Mouse (Mus musculus) common myeloid progenitor, adult 5-6 weeks (primary cell): ENCODE data around the gene Cxcl16. TPM values are rescaled to one million over a fixed set of nuclear protein-coding genes. Genes with fewer than 3 reads are reported as not detected.
"Not testable (repeated sequence)": the region's sequence is repeated elsewhere in the genome, so short reads cannot be mapped to it uniquely, and the experiment has no call there.

Source experiments
- ATAC-seq: replicated peaks from 2 replicates; pipeline ENCODE4 v1.8.0; 2016; ENCODE audit warnings: low read depth, mild to moderate bottlenecking, moderate TSS enrichment, inconsistent platforms; ENCODE audit not compliant: poor library complexity, severe bottlenecking
- total RNA-seq: library from RNA; stranded (forward); fragments of 200-1000, 187-1606 nt; gene quantifications from 2 replicates; pipeline ENCODE4 v1.2.3, GENCODE M21; 2017

The Cxcl16 gene
- total RNA-seq, result not detected in 2 replicates

DNA sequence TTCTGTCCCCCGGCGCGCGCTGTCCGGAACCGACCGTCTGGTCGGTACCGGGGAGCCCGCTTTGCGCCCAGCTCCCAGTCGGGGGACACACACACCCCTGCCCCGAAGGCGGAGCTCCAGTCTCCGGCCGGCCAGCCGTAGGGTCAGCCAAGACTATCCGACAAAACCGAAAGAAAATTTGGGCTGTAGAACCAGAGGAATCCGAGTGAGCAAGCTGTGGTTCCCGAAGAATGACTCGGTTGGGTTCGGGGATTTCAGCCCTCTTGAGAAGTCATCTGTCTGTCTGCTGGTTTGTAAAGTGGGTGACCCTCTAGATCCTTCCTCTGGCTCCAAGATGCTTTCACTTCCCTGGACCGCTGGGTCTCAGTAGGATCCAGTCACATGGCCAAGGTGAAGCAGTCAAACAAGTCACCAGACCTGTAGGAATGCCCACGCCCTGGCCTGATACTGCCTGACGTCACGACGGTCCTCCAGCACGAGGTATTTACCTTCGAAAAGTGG is at the start of gene Cxcl16:
Gene Cxcl16, minus strand, starts transcription at position 384 of the 501 bp plus-strand sequence.
- peak; percentile 44 for ATAC-seq

DNA sequence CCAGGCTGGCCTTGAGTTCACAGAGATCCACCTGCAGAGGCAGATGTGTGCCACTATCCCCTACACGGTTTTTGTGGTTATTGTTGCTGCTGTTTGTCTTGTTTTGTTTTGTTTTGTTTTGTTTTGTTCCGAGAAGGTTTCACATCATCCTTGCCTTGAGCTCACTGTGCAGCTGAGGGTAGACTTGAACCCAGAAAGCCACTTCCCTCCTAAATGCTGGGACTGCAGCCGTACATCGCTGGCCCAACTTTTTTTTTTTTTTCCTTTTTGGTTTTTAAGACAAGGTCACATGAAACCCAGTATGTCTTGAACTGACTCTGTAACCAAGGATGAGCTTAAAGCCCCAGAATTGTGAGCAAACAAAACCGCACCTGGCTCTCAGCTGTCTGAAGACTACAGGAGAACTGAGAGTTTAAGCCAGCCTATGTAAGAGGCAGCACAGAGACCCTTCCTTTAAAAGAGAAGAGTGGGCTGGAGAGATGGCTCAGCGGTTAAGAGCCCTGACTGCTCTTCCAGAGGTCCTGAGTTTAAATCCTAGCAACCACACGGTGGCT is 47.3 kb upstream of the Cxcl16 start:
- no peak for ATAC-seq

DNA sequence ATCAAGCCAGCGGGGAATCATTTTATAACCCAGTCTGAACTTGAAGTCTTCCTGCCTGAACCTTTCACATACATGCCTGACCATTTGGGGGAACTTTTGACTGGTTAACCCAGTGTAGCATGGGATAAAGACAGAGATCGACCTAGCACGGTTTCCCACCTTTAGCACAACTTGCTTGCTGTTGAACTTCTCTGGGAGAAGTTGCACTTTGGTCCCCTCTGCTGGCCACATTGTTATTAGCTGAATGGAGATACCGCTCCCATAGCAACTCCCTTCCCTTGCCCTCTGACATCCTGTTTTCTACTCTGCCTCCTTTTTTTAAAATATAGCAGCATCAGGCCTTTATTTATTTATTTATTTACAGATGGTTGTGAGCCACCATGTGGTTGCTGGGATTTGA is 46.6 kb upstream of the Cxcl16 start:
- ATAC-seq, result peak; percentile 83

DNA sequence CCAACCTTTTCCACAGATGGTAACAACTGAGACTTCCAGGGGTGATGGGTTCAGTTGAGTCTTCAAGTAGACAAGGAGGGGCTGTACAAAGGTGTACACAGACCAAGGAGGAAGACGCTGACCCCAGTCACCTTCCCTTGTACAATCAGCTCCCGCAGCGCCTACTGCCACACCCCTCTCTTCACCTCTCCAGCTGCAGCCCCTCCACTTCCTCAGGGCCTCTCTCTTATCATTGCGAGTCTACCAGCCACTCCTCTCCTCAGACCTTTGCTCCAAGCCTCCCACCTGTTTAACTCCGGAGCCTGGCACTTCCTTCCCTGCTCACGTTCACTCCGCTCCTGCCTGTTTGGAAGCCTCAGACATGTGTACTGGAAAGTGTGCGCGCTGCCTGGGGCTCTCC is 45.2 kb upstream of the Cxcl16 start, which contains the start of gene Tm4sf5:
Gene Tm4sf5, plus strand, starts transcription at position 275 of the 400 bp plus-strand sequence.
- ATAC-seq, result no peak

DNA sequence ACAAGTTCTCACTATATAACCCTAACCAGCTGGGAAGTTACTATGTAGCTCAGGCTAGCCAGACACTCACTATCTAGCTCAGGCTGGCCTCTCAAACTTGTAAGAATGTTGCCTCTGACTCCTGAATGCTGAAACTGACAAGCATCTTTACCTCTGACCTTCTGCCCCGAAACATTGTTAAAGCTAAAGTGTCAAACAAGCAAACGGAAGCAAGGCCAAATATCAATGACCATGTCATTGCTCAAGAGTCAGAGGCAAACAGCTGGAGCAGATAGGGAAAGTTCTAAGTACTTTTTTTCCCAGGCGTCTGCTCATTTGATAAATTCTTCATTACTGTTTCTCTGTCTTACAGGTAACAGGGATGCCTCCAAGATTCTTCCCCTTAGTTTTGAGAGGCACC is 42.2 kb upstream of the Cxcl16 start:
- ATAC-seq, result no peak

DNA sequence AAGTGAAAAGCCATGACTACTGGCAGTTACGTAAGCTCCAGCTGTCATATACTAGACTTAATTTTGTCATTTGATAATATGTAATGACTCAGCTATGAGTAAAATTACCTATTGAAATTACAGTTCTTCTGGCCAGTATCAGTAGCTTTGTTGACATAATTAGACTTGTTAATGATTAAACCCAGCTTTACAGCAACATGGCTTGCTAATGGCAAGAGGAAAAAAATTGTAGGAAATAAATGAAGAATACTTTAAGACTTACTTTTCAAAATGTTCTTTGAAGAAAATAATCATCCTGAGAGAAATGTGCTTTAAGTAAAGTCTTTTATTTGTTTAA is 40.7 kb upstream of the Cxcl16 start:
- ATAC-seq, result no peak

DNA sequence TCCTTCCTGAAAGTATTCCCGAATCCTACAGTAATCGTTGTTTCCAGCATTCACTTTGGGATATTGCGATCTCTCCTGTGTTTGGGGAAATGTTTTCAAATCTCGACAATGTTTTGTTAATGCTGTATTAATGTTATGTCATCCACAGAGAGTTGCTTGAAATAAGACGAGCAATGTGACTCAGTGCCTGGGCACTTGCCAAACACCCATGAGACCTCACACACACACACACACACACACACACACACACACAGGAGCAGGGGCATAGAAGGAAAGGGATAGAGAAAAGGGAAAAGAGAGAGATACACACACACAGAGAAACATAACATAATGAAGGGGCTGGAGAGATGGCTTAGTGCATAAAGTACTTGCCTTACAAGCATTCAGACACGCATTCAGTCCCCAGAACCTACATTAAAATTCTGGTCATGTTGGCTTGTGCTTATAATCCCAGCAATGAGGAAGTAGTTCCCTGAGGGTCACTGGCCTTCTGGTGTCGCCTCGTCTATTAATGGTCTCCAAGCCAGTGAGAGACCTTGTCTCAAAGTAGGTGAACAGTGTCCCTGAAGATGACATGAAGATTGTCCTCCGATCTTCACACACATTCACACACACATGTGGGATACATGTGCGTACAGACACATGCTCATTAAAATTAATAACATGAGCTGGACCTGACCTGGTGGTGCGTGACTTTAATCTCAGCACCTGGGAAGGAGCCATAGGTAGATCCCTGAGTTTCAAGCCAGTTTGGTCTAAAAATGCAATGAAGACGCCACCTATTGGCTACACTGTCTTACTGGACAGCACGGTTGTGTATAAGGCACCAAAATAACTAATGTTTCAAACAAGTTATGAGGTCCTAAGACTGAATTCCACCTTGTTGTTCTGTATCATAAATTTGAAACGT is 40.0 kb upstream of the Cxcl16 start:
- ATAC-seq, result no peak

DNA sequence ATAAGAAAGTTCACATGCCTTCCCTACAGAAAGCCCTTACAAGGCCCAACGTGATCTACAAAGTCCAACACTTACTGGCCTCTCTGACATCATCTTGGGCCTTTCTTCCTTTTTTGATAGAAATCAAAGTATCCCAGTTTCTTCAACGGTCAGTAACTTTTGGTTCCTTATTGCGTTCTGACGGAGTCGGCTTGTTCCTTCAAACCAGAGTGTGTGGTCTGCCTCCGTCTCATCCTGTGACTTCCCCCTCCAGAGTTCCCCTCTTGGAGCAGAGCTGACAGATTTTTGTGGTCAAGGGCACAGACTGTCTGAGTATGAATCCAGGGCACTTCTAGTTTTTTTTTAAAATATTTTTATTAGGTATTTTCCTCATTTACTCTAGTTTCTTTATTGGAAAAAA is 29.9 kb upstream of the Cxcl16 start:
- peak; percentile 90 for ATAC-seq

DNA sequence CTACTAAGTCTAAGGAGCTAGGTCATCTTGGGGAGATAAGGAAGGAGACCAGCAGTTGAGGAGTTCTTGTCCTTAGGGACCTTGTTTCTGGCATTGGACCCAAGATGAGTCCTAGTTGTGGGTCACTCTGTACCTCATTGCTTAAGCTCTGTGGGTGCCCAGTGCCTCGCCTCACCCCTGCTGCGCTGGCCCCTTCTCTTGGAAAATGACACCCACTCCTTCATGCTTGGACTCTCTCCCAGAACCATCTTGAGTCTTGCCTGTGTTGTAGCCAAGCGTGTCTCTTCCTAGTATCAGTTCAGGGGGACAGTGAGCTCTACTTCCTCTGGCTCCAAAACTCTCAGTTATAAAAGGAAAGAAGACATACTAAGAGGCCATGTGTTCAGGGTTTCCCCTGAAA is 29.4 kb upstream of the Cxcl16 start:
- no peak for ATAC-seq

DNA sequence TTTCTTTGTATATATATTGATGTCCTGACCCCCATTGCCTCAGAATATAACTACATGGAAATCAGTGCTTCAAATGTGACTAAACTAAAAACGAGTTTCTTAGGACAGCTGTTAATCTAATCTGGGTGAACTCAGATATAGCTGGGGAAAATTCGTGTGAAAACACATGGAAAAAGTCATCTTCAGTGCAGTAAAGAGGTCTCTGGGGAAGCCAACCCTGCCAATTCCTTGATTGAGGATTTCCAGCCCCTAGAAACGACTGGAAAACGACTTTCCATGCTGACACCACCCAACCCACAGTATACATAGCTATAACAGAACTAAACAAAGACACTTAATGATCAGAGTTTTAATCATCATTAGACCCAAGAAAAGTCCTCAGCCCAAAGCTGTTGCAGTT is 28.0 kb upstream of the Cxcl16 start:
- ATAC-seq, result no peak

DNA sequence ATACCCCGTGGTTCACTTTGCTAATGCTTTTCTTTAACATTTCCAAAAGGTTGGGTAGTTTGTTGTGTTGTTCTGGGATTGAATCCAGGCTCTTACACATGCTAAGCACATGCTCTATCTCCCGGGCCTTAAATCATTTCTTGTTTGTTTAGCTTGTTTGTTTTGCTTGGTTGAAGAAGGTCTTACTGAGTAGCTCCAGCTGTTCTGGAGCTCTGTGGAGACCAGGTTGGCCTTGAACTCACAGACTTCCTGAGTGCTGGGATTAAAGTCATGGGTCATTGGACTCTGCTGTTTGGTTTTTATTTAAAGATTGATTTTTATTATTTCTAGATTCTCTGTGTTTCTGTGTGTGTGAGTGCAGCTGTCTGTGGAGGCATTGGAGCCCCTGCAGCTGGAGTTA is 25.7 kb upstream of the Cxcl16 start:
- no peak for ATAC-seq

DNA sequence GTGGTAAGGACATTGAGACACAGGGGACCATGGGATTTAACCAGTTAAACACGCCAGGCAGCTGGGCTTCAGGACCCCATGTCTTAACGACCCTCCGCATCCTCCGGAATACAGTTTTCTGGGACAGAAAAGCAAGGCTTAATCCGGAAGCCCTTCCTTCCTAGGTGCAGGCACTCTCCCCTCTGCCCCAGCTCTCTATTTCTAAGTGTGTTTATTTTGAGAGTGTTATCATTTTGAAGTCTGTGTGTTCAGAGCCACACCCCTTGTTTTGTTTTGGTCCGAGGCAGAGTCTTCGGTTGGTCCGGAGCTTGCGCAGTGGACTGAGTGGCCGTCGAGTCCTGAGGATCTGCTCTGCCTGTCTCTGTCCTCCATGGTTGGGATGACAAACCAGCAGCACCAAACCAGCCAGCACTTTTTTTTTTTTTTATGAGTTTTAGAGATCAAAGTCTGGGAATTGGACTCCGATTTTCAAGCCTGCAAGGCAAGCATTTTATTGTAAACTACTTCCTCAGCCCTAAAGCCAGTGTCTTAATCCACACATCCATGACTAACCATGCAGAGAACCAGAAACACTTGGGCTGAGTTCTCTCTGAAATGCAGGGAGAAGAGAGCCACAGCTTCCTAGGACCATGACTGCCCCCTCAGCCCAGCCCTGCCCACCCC is 15.2 kb upstream of the Cxcl16 start:
- ATAC-seq, result no peak

DNA sequence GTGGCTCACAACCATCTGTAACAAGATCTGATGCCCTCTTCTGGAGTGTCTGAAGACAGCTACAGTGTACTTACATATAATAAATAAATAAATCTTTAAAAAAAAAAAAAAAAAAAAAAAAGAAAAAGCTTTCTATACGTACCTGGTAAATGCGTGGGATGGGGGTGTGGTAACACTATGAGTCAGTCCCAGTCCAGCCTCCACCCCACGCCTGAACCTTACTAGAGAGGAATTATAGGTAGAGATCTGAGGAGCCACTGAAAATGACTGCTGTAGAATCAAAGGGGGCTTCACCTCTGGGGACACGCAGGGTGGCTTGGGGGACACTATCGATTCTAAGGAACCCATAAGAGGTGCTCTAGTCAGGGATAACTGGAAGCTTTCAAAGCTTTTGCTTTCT is 13.5 kb upstream of the Cxcl16 start:
- ATAC-seq, result not testable (repeated sequence)

DNA sequence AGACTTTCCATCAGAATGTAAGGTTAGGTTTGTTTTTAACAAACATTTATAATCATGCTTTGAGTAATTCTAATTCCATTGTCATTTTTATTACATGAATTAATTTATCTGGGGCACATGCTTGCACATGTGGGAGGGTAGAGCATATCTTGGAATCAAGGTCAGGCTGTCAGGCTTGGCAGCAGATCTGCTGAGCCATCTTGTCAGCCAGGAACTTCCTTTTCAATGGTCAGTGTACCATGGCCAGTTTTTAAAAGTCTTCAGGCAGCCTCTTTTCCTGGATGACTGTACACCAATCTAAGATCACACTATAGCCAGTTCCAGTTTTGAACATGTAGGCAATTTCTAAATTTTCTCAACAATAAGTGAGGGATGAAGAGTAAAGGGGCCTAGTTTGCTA is 12.9 kb upstream of the Cxcl16 start:
- no peak for ATAC-seq

DNA sequence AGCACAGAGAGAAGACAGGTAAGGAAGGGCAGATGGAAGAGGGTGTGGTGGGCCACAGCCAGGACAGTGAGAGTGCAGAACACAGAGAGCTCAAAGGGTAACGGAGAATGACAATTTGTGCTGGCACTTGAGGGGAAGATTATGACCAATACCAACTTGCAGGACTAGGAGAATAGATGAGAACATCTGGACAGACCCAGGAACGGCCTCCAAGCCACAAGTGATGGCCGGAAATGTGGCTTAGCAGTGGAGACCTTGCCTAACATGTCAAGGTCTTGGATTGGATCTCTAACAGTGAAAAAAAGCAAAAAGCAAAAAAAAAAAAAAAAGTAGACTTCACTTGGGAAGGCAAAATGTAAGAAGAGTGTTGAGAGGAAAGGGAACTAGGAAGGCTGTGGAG is 10.0 kb upstream of the Cxcl16 start:
- no peak for ATAC-seq

DNA sequence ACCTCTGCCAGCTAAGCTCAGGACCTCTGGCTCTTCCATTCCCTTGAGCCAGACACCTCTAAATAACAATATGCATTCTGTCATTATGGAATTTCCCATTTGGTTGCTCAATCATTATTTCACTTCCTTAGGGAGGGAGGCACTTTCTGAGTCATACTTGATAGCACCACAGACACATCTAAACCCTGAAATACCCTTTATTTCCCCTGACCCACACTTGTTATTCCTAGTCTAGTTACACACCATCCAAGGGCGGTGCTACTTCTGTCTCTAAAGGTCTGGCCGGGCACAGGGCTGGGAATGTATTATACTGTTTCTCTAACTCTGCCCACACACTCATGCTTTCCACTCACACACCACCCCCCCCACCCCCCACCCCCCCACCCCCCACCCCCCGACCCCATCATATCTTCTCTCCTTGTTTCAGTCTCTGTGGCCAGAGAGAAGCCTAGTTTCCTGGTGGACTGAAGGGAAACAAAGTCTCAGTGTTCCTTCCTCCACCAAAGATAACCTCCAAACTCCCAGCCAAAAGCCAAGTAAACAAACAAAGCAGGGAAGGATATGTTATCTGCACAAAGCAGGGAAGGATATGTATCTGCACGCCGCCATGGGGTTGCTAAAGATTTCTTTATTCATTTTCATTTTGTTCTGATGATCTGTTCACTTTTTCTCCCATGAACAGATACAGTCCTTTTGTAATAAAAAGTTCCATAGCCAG is 8.3 kb upstream of the Cxcl16 start:
- no peak for ATAC-seq

DNA sequence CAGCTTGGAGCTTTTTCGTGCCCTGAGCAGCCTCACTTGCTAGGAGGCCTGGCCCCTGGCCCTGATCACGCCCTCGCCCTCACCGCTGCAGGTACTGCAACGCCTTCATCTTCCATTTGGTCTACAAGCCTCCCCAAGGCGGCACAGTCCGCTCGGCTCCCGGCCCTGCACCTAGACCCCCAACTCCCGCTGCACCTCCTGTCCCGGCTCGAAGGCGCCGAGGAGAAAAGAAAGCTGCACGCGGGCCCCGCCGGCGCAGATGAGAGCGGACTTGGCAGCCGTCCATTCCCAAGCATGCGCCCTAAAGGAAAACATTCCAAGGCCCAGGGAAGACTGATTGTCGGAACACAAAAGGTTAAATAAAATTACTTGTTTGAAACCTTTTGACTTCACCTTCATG is 6.0 kb upstream of the Cxcl16 start:
- ATAC-seq, result no peak

DNA sequence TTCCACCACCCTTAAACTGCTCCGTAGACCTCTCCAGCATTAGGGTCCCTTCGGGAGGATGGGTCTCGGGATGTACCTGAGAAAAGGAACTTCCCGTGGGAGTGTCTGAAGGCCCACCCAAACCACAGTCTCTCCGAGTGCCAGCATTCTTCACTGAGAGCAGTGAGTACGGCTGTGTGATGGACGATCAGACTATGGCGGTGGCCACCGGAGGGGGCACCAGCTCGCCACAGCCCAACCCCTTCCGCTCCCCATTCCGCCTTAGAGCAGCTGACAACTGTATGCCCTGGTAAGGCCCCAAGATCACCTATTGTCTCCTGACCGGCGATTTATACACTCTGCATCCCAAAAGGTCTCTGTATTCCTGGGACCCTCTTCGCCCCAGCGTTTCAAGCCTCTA is 5.4 kb upstream of the Cxcl16 start:
- ATAC-seq, result no peak

DNA sequence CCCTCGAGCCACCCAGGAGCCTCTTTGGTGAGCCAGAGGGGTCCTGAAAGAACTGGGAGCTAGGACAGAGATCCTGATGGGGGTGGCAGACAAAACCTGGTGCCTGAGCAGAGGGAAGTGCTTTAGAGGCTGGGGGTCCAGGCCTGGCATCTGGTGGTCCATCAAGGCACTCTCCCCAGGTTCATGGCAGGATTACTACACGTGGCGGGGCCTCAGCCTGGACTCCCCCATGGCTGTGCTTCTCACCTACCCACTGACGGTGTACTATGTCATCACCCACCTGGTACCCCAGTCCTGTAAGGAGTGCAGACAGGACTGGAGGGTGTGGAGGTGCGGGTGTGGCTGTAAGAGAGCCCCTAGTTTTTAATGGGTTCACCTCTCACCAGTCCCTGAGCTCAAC is 4.2 kb upstream of the Cxcl16 start:
- ATAC-seq, result no peak
